Mouse (Mus musculus) hindbrain, embryonic 16.5 days (tissue): Measurements from ENCODE around the gene Msx1. TPM values are rescaled to one million over a fixed set of nuclear protein-coding genes. Genes with fewer than 3 reads are reported as not detected.
A peak's percentile ranks its signal among the peaks of the same experiment; 100 is the strongest.
"Not testable (repeated sequence)": the region's sequence is repeated elsewhere in the genome, so short reads cannot be mapped to it uniquely, and the experiment has no call there.

ENCODE experiments used
- ATAC-seq: fragments of 200-750 bp; cut with Nextera tagmentation; 2 replicates; pipeline ENCODE4 v1.8.0; 2017; ENCODE audit warnings: moderate TSS enrichment, moderate library complexity
- H3K27ac ChIP-seq: fragments of 300-500 bp; sonication (generic); 2 replicates; pipeline ENCODE4 v1.5.1; 2014; ENCODE audit warnings: low read depth, mild to moderate bottlenecking, control low read depth, low read length, moderate library complexity
- H3K27me3 ChIP-seq: fragments of 300-500 bp; sonication (generic); replicated peaks from 2 replicates; pipeline ENCODE4 v1.6.1; 2014; ENCODE audit warnings: low read length; ENCODE audit not compliant: control insufficient read depth, insufficient read depth
- H3K36me3 ChIP-seq: fragments of 300-500 bp; sonication (generic); 2 replicates; pipeline ENCODE4 v1.6.1; 2014; ENCODE audit warnings: mild to moderate bottlenecking, low read length, moderate library complexity, mixed read lengths; ENCODE audit not compliant: control insufficient read depth, insufficient read depth
- H3K4me1 ChIP-seq: fragments of 300-500 bp; sonication (generic); 2 replicates; pipeline ENCODE4 v1.6.1; 2014; ENCODE audit warnings: low read depth, low read length; ENCODE audit not compliant: control insufficient read depth, insufficient read depth
- H3K4me2 ChIP-seq: fragments of 300-500 bp; sonication (generic); 2 replicates; pipeline ENCODE4 v1.6.1; 2014; ENCODE audit warnings: mild to moderate bottlenecking, low read length, control low read depth, moderate library complexity
- H3K4me3 ChIP-seq: fragments of 300-500 bp; sonication (generic); 2 replicates; pipeline ENCODE4 v1.5.1; 2014; ENCODE audit warnings: mild to moderate bottlenecking, low read length, control low read depth, moderate library complexity
- H3K9ac ChIP-seq: fragments of 300-500 bp; sonication (generic); 2 replicates; pipeline ENCODE4 v1.6.1; 2014; ENCODE audit warnings: low read depth, mild to moderate bottlenecking, control low read depth, low read length, moderate library complexity
- H3K9me3 ChIP-seq: fragments of 300-500 bp; sonication (generic); 2 replicates; pipeline ENCODE4 v1.6.1; 2014; ENCODE audit warnings: mild to moderate bottlenecking, low read length, moderate library complexity; ENCODE audit not compliant: control insufficient read depth
- WGBS: fragments of 180-500 bp; shearing (Covaris S2); extraction: QIAGEN DNeasy Blood & Tissue Kit; methylation state at CpG from one replicate; pipeline ENCODE4 v1.1.7; 2014; 5-methylcytosine and 5-hydroxymethylcytosine counted together
- polyA plus RNA-seq: library from polyadenylated mRNA; unstranded; fragments of >200 nt; fragmentation: Nextera tagmentation; extraction: Ambion mirVana; gene quantifications from 2 replicates; pipeline ENCODE4 v1.2.1, GENCODE M21; 2015

Msx1 gene
- polyA plus RNA-seq, 1 experiment from 2014 or later: 28.9 TPM

- Histone ChIP-seq H3K9me3 (no peaks in the 10 kb centered on the region), H3K36me3 (no peaks in the 10 kb centered on the region), H3K27ac (no peak overlapping the region), H3K4me1 (peaks cover 6% of the 10 kb centered on the region; the same call in 1 of the 2 replicates), H3K4me3 (no peak overlapping the region), H3K4me2 (no peak overlapping the region), H3K9ac (no peak overlapping the region), H3K27me3 (peaks cover 7% of the 10 kb centered on the region; the same call in 1 of the 2 replicates)
- 39% methylated on average over 8 of the region's 8 CpGs for WGBS
- ATAC-seq: 0 out of 2 replicates have a peak, but pooled peaks have one; percentile 48
Observed at GRCm38 (mm10) chr5:37848991-37849719, 24.8 kb upstream of the Msx1 start.

DNA sequence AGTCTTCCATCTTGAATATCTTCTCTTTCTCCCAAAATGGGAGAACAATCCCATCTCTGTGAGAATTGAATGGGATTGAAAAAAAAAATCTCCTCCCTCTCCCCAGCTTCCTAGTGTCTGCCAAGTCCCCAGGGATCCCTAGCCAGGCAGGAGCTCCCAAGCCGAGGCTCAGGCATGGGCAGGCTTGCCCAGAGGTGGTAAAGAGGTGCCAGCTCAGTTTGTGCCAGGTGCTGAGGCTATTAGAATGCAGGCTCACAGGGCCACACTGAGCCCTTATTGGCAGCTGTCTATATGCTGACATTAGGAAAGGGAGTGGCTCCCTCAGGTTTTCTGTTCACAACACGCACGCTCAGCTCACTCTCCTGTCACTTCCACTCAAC lies 11.9 kb upstream of the Msx1 start:
- WGBS: 45% methylated on average over 3 of the region's 3 CpGs
- Histone ChIP-seq H3K4me2 (no peak overlapping the region), H3K36me3 (no peaks in the 10 kb centered on the region), H3K4me1 (peaks cover 7% of the 10 kb centered on the region), H3K27me3 (peaks cover 45% of the 10 kb centered on the region), H3K9ac (no peak overlapping the region), H3K4me3 (no peak overlapping the region), H3K27ac (no peak overlapping the region), H3K9me3 (no peaks in the 10 kb centered on the region)
- 0 out of 2 replicates have a peak, but pooled peaks have one; percentile 31 for ATAC-seq

- Histone ChIP-seq H3K4me1 (peaks cover 7% of the 10 kb centered on the region), H3K36me3 (no peaks in the 10 kb centered on the region), H3K27me3 (peaks cover 50% of the 10 kb centered on the region), H3K27ac (no peak overlapping the region), H3K9me3 (no peaks in the 10 kb centered on the region), H3K9ac (no peak overlapping the region), H3K4me2 (no peak overlapping the region), H3K4me3 (no peak overlapping the region)
- ATAC-seq: peak; percentile 80
- 4% methylated on average over 6 of the region's 6 CpGs for WGBS
Observed at GRCm38 (mm10) chr5:37835590-37836266, 11.3 kb upstream of the Msx1 start.

DNA sequence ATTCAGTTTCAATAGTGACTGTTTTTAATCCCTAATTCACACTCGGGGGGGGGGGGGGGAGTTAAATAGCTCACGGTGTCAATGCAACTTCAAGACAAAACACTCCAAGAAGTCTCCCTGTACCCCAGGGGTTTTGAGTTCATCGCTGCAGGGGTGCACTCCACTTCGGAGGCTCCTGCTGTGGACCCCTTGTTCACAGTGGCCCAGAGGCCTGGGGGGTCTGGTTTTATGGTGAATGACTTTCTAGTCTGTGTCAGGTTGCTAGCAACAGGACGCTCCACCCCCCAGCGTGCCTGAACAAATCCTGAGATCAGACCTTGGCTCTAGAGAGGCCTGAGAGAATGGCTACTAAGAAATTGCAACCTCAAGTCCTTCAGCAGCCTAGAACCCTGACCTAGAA lies 8.4 kb upstream of the Msx1 start:
- H3K27me3 ChIP-seq: peaks cover 73% of the 10 kb centered on the region
- no peaks in the 10 kb centered on the region for H3K36me3 ChIP-seq
- no peak for ATAC-seq
- peaks cover 3% of the 10 kb centered on the region; the same call in 1 of the 2 replicates for H3K9me3 ChIP-seq
- 10% methylated on average over 6 of the region's 6 CpGs for WGBS
- peaks cover 7% of the 10 kb centered on the region for H3K4me1 ChIP-seq
- no peak overlapping the region for H3K4me2 ChIP-seq
- H3K27ac ChIP-seq: no peak overlapping the region
- no peak overlapping the region for H3K4me3 ChIP-seq
- no peak overlapping the region for H3K9ac ChIP-seq

DNA sequence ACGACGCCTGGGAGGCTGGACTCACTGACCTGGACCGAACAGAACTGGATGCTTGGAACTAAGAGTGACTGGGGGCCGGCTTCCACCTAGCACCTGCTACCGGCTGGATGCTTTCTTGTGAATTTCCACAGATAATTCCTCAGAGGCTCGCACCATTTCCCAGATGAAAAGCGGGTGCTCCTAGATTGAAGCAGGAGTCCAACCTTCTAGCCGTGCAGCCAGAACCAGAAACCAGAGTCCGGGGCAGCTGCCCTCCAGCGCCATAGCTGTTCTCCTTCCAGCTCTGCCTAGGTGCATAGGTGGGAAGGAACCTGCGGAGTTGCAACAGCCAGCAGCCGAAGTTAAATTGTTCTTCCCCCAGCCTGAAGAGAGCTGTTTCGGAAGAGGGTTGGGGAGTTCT lies 7.6 kb upstream of the Msx1 start:
- ATAC-seq: no peak

DNA sequence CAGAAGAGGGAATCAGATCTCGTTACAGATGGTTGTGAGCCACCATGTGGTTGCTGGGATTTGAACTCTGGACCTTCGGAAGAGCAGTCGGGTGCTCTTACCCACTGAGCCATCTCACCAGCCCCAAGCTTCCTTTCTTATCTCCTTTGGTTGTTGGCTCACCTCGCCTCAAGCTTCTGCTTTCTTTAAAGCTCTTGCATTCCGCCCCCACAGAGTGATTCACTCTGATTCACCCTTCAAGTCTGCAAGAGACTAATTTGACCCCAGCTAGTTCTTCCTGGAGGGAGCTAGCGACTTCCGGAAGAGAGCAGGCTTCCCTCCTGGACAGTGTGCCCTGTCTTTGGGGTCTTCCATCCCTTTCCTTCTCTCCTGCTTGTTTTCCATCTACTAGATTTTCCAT lies 6.1 kb upstream of the Msx1 start:
- not testable (repeated sequence) for H3K4me3 ChIP-seq, H3K27ac ChIP-seq, H3K4me2 ChIP-seq, ATAC-seq, H3K9ac ChIP-seq, H3K9me3 ChIP-seq, H3K36me3 ChIP-seq, H3K4me1 ChIP-seq
- 21% methylated on average over 6 of the region's 7 CpGs for WGBS
- peaks cover 68% of the 10 kb centered on the region for H3K27me3 ChIP-seq

More for the DNA sequence above, 7.6 kb upstream of the Msx1 start:
- WGBS: 14% methylated on average over 13 of the region's 13 CpGs
- H3K27me3 ChIP-seq: peaks cover 69% of the 10 kb centered on the region
- H3K9me3 ChIP-seq: peaks cover 3% of the 10 kb centered on the region; the same call in 1 of the 2 replicates
- no peaks in the 10 kb centered on the region for H3K36me3 ChIP-seq
- H3K9ac ChIP-seq: no peak overlapping the region
- no peak overlapping the region for H3K4me3 ChIP-seq
- no peak overlapping the region for H3K27ac ChIP-seq
- no peak overlapping the region for H3K4me2 ChIP-seq
- peaks cover 7% of the 10 kb centered on the region for H3K4me1 ChIP-seq

GRCm38 (mm10) chr5:37829926-37830325 lies 5.5 kb upstream of the Msx1 start:
- Histone ChIP-seq H3K36me3 (no peaks in the 10 kb centered on the region), H3K9me3 (peaks cover 3% of the 10 kb centered on the region; the same call in 1 of the 2 replicates), H3K4me3 (no peak overlapping the region), H3K27me3 (peaks cover 68% of the 10 kb centered on the region), H3K27ac (no peak overlapping the region), H3K9ac (no peak overlapping the region), H3K4me2 (no peak overlapping the region), H3K4me1 (peaks cover 5% of the 10 kb centered on the region; the same call in 1 of the 2 replicates)
- no peak for ATAC-seq
- 4% methylated on average over 4 of the region's 4 CpGs for WGBS

- Histone ChIP-seq H3K4me2 (no peak overlapping the region), H3K4me1 (peaks cover 9% of the 10 kb centered on the region), H3K27ac (no peak overlapping the region), H3K27me3 (peaks cover 67% of the 10 kb centered on the region), H3K36me3 (no peaks in the 10 kb centered on the region), H3K4me3 (no peak overlapping the region), H3K9me3 (peaks cover 3% of the 10 kb centered on the region; the same call in 1 of the 2 replicates), H3K9ac (no peak overlapping the region)
- 5% methylated on average over 10 of the region's 10 CpGs for WGBS
- ATAC-seq: no peak
Observed at GRCm38 (mm10) chr5:37829296-37829670, 4.9 kb upstream of the Msx1 start.

DNA sequence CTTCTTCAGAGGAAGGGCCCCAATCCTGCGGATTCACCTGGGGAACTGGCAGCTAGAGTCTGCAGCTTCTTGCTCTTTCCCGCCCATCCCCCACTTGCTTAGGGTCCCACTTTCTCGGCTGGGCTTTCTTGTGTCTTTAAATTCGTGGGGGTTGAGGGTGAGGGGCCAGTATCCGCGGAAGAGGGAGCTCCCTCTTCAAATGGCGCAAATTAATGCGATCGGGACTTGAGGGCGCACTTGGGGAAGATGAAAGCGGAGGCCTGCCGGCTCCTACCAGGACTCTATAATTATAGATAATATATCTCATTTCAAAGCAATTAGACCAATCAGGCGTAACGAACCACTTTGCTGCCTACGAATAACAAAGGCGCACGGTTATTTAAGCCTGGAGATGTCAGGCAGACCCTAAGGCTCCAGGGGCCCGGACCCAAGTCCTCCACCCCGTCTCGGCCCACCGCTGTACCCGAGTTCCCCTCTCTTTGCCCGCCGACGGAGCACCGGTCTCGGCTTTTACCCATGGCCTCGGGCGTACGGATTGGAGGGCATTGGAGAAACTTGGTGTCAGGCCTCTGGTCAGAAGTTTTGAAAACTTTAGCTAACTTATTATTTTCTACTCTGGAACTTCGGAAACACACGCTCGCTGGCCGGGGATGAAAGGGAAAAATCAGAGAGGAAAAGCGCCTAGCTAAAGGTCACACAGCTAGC lies 4.4 kb upstream of the Msx1 start:
- Histone ChIP-seq H3K4me2 (no peak overlapping the region), H3K4me1 (peaks cover 14% of the 10 kb centered on the region), H3K9me3 (peaks cover 3% of the 10 kb centered on the region; the same call in 1 of the 2 replicates), H3K9ac (no peak overlapping the region), H3K27ac (no peak overlapping the region), H3K36me3 (no peaks in the 10 kb centered on the region), H3K27me3 (peaks cover 66% of the 10 kb centered on the region), H3K4me3 (no peak overlapping the region)
- WGBS: 1% methylated on average over 35 of the region's 35 CpGs
- no peak for ATAC-seq
